ENCODE assay signal across 9 mouse cellular contexts in genomic region chr15:62127602-62128158, GRCm38 (mm10).
DNase-seq lines count a peak whose midpoint lies in the region; ATAC-seq and TF ChIP-seq lines count a peak whose summit lies in the region.
"Had no signal": no experiment of that assay in that cellular context is flagged by ENCODE, and none has a peak within 500 bp of the region (broad histone marks: within the 10 kb centered on the region; RNA-seq: fewer than 3 reads in every experiment).

No protein-coding gene starts in this region.

- H3K27me3 ChIP-seq in liver, embryonic 14.5 days (ENCODE audit: control insufficient read depth, insufficient read depth, low read length) = no peaks in the 10 kb centered on the region

- no peaks in the 10 kb centered on the region for H3K9me3 ChIP-seq in liver, embryonic 14.5 days (ENCODE audit: control insufficient read depth, low read length)

- H3K9ac ChIP-seq in liver, embryonic 14.5 days (replicated peaks) = peak overlapping the region; percentile 23

- peak; percentile 84 for ATAC-seq in common myeloid progenitor, adult 5-6 weeks (replicated peaks; ENCODE audit: low read depth, poor library complexity, severe bottlenecking)
- peak; percentile 39 for ATAC-seq in liver, embryonic 14.5 days (ENCODE audit: insufficient read depth)

- no peaks in the 10 kb centered on the region for H3K36me3 ChIP-seq in liver, embryonic 14.5 days (replicated peaks; ENCODE audit: control insufficient read depth, insufficient read depth, low read depth)

- 33% methylated on average over 11 of the region's 11 CpGs for WGBS in liver, embryonic 14.5 days (ENCODE audit: insufficient replicate concordance)

- H3K4me3 ChIP-seq in liver, embryonic 14.5 days (ENCODE audit: insufficient read depth in 1 of 2, low read depth in 2 of 2, low read length in 2 of 2) = no peak overlapping the region

- peak overlapping the region; percentile 11; the same call in 1 of the 2 replicates for H3K4me2 ChIP-seq in liver, embryonic 14.5 days (ENCODE audit: low read depth)

- DNase-seq in heart, adult 11 months = peak; percentile 94
- DNase-seq in heart, adult 8-10 months (ENCODE audit: low spot score) = no peak
- peak; percentile 46 to 47 for DNase-seq in heart, adult 9 months (ENCODE audit: low spot score in 2 of 2)
- DNase-seq in liver, embryonic 14.5 days (ENCODE audit: low read depth in 3 of 3, low spot score in 3 of 3) = no peak
- no peak for DNase-seq in spleen, postnatal 4 days (ENCODE audit: low spot score in 2 of 2)
- DNase-seq in cerebellum, postnatal 14 days = no peak
- no peak for DNase-seq in adipocyte (ENCODE audit: low spot score)

- H3K4me1 ChIP-seq in liver, embryonic 14.5 days (replicated peaks; ENCODE audit: control insufficient read depth in 2 of 2, insufficient read depth in 2 of 2, low read length in 1 of 2) = peaks cover 20 to 56% of the 10 kb centered on the region in 2 experiments

- TF ChIP-seq EP300 in liver, embryonic 14.5 days (IDR thresholded peaks at IDR 0.05; ENCODE audit: low read depth) = no peak

- H3K27ac ChIP-seq in liver, embryonic 14.5 days = peak overlapping the region; percentile 39
- H3K27ac ChIP-seq: macrophage had no signal

- no peak for TF ChIP-seq CTCF in liver, embryonic 14.5 days (IDR thresholded peaks at IDR 0.05; ENCODE audit: low read depth)

Comparison
In these comparisons a context has a peak if more than half of its experiments do, and no peak if none do; other contexts are left out.
1. DNase-seq: peak in heart, adult 11 months (single experiment) and heart, adult 9 months (2 of 2); none in heart, adult 8-10 months (single experiment), liver, embryonic 14.5 days (0 of 3), spleen, postnatal 4 days (0 of 2), cerebellum, postnatal 14 days (0 of 2) and adipocyte (single experiment).